Mouse (Mus musculus) cerebellum, adult 11-12 months (tissue): ENCODE data around the gene Ankrd44.
A peak's percentile ranks its signal among the peaks of the same experiment; 100 is the strongest.
"Not testable (repeated sequence)": the region's sequence is repeated elsewhere in the genome, so short reads cannot be mapped to it uniquely, and the experiment has no call there.

Source experiments
- DNase-seq: peaks from one replicate; pipeline ENCODE4 v3.0.0; 2022

Gene Ankrd44

DNA sequence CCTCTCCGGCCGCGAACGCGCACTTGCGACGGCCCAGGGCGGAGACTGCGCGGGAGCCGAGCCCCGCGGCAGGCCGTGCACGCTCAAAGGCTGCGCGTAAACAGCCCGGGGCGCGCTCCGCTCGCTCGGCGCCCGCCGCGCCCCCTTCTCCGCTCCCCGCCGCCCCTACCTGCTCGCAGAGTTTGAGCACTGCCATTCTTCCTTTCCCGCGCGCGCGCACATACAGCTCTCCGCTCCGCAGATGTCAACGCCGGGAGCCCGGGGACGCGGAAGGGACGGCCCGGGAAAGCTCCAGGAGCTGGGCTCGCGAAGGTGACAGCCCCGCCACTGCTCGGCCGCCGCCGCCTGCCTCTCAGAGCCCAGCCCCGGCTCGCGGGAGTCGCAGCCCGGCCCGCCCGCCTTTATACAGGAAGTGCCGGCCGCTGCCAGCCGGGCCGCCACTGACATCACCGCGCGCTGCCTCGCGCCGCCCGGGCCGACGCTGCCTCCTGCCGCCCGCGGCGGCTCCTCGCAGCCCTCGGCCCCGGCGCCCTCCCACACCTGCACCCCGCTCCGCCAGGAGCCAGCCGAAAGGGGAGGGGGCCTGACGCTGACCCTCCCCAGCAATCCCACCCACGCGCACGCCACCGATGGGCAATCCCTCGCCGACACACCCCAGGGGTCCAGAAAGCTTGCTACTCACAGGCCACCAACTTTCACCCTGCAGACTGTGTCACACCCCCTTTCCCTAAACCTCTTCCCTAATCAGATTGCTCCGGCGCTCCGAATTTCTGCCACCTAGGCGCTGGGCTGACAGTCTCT lies at the start of gene Ankrd44:
Ankrd44 (minus strand) TSS at position 417 of the 801 bp plus-strand sequence.
- peak; percentile 75 for DNase-seq

DNA sequence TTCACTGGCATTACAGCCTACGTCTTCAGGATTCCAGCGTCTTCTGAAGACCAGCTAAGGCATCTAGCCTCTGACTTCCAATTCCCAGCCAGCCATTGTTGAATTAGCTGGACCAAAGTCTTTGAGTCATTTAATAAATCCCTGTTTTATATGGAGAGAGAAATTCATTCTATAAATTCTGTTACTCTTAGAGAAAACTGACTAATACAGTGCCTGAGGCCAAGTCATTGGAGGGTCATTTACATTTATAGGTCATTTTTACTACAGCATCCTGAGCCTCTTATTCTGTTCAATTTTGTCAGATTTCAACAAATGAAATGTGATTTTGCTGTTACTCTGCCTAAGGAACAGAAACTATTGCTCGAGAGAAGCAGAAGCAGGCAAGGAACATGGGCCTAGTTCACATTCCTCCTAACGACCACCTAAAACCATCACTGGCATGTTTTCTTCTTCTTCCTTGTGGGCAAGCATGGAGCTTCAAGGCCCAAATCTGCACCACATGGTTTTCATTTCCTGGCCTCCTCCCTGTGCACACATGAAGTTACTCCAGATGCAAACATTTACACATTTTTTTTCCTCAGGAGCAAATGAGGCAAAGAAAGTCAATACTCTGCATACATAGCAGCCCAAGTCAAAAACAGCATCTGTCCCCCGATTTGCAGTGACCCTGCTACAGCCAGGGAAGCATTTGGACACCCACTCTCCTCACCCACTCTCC lies 45.7 kb upstream of the Ankrd44 start:
- no peak for DNase-seq

- no peak for DNase-seq
Observed at GRCm38 (mm10) chr1:54966858-54967257, 40.7 kb upstream of the Ankrd44 start.

- no peak for DNase-seq
Observed at GRCm38 (mm10) chr1:54965159-54965995, 39.2 kb upstream of the Ankrd44 start.

DNA sequence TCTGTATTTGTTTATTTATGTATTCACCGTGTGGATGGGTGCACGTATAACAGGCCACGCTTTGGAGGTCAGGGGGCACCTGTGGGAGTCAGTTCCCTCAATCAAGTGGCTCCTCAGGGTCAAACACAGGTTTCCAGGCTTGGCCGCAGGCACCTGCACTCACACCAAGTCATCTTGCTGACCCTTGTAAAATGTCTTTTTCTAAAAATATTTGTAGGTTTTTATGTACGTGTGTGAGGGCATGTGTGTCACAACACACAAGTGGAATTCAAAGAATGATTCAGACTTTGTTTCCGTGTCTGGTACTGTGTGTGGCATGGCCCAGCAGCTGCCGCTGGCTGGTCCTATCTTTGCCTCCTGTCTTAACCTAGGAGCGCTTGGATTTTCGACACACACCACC lies 35.5 kb upstream of the Ankrd44 start:
- no peak for DNase-seq

DNA sequence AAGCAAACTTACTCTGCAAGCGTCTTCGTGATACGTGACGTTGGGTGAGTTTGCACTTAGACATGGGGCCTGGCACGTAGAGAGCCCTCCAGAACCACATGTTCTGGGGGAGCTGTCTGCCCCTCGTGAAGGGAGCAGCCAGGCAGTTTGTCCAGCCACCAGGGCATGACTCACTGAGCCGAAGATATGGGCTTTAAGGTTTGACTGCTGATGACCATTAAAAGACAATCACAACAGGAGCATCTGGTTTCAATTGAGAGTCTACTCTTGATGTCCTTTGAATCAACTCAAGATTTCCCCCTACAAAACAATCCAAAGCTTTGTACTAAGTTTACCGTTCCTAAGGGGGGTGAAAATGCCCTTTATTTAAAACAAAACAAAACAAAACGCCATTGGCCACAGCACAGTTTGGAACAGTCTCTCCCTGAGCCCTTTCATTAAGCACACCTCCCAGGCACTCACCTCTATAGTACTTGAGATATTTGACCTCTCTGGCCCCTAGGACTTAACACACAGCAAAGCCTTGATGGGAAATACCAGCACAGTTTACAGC lies 34.5 kb upstream of the Ankrd44 start:
- no peak for DNase-seq

- no peak for DNase-seq
Observed at GRCm38 (mm10) chr1:54958525-54958924, 32.3 kb upstream of the Ankrd44 start.

- not testable (repeated sequence) for DNase-seq
Observed at GRCm38 (mm10) chr1:54956995-54957394, 30.8 kb upstream of the Ankrd44 start.

DNA sequence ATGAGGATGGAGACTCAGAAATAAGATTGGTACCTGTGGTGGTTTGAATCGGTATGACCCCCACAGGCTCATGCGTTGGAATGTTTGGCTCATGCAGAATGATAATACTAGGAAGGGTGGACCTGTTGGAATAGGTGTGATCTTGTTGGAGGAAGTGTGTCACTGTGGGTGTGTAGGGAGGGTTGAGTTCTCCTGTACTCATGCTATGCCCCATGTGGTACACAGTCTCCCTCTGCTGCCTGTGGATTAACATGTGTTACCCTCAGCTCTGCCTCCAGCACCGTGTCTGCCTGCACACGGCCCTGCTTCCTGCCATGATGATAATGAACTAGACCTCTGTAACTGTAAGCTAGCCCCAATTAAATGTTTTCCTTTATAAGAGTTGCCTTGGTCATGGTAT lies 28.7 kb upstream of the Ankrd44 start:
- DNase-seq = no peak

GRCm38 (mm10) chr1:54944648-54945047 lies 18.5 kb upstream of the Ankrd44 start:
- no peak for DNase-seq

DNA sequence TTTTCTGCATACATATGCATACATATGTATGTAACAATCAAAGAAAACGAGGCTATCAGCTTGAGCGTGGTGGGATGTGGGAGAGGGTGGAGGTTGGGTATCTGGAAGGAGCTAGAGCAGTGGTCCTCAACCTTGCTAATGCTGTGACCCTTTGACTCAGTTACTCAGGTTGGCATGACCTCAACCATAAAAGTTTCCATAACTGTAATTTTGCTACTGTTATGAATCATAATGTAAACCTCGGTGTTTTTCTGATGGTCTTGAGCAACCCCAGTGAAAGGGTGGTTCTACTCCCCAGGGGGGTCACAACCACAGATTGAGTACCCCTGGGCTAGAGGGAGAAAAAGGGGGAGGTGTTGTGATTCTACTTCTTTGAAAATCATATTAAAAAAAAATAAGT lies 9.3 kb upstream of the Ankrd44 start:
- no peak for DNase-seq

DNA sequence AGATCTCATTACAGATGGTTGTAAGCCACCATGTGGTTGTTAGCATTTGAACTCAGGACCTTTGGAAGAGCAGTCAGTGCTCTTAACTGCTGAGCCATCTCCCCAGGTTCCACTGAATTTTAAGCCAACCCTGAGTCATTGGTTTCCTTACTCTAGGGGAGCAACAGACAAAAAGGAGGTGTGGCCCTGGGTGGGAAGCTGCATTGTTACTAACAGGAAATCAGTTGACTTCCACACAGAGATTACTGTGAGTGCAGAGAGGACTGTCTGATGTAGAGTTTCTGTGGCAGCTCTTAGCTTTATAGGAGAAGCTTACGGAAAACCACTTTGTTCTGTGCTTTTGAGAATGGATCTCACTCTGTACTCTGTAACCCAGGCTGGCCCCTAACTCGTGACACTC lies 8.7 kb upstream of the Ankrd44 start:
- no peak for DNase-seq

DNA sequence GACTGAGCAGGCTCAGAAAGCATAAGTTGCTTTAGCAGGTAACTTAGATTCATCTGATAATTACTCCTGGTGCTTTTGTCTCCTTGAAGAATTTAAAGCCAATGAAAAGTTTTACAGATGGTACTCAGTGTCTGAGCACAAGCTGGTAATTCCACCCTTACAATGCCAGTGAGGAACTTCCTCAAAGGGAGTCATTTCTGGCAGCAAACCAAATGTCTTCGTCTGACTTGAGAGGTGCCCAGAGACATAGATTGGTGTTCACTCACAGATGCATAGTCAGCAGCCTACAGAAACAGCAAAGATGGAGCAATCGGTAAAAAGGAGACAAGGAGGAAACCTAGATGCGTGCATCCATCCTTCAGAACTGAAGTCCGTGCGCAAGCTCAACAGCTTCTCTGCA lies 7.5 kb upstream of the Ankrd44 start:
- no peak for DNase-seq

GRCm38 (mm10) chr1:54932456-54933115 lies 6.4 kb upstream of the Ankrd44 start:
- peak; percentile 58 for DNase-seq

DNA sequence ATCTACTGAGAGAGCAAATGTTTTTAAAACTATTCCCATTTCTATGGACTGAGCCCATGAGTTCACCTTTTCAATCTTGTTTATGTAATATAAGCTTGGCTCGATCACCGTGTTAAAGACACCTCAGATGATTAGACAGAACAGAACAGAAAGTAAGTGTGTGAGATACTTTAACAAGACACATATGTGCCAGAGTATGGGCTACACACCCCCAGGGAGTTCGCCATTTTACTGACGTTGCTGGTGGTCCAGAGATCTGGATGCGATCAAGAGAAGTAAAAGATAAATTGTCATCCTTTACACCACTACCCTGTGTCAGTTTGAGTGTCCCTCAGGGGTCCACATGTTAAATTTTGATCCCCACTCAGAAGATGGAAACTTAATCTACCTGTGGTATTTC lies 5.0 kb upstream of the Ankrd44 start:
- no peak for DNase-seq

GRCm38 (mm10) chr1:54930670-54931200 lies 4.5 kb upstream of the Ankrd44 start:
- no peak for DNase-seq

- DNase-seq = peak; percentile 29
Observed at GRCm38 (mm10) chr1:54925451-54925934, 694 bp downstream of the Ankrd44 start.

- no peak for DNase-seq
Observed at GRCm38 (mm10) chr1:54924760-54925159, 1.4 kb downstream of the Ankrd44 start.

GRCm38 (mm10) chr1:54924309-54924685 lies 1.9 kb downstream of the Ankrd44 start:
- DNase-seq = no peak

- no peak for DNase-seq
Observed at GRCm38 (mm10) chr1:54923366-54924308, 2.5 kb downstream of the Ankrd44 start.

- peak; percentile 91 for DNase-seq
Observed at GRCm38 (mm10) chr1:54922707-54923106, 3.5 kb downstream of the Ankrd44 start.
